Mouse (Mus musculus): Measurements from ENCODE around the gene Arhgef28. TPM values are rescaled to one million over a fixed set of nuclear protein-coding genes. Genes with fewer than 3 reads are reported as not detected.

Arhgef28 gene
- total RNA-seq, 2 experiments from 2014 or later, result not detected

- no peak for ATAC-seq (replicated peaks; ENCODE audit: low FRiP score, poor library complexity, severe bottlenecking)
Observed at GRCm38 (mm10) chr13:98186179-98186578, 20.1 kb downstream of the Arhgef28 start.

DNA sequence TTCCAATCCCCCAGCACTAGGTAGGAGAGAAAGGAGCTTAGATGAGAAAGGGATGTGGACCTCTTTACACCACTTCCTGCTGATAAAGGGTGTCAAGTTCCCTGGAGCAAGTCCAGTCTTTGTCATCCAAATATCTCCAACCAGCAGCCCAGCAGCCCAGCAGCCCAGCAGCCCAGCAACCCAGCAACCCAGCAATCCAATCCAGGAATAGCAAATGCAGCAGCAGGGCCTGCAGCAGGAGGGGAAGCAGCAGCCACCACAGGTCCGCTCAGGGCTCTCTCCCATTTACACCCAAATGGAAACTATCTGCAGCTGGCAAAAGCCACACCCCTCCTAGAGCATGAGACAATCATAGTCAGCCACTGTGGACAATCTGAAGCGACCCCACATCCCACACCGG lies 21.6 kb downstream of the Arhgef28 start:
- ATAC-seq (replicated peaks; ENCODE audit: low FRiP score, poor library complexity, severe bottlenecking), result no peak

DNA sequence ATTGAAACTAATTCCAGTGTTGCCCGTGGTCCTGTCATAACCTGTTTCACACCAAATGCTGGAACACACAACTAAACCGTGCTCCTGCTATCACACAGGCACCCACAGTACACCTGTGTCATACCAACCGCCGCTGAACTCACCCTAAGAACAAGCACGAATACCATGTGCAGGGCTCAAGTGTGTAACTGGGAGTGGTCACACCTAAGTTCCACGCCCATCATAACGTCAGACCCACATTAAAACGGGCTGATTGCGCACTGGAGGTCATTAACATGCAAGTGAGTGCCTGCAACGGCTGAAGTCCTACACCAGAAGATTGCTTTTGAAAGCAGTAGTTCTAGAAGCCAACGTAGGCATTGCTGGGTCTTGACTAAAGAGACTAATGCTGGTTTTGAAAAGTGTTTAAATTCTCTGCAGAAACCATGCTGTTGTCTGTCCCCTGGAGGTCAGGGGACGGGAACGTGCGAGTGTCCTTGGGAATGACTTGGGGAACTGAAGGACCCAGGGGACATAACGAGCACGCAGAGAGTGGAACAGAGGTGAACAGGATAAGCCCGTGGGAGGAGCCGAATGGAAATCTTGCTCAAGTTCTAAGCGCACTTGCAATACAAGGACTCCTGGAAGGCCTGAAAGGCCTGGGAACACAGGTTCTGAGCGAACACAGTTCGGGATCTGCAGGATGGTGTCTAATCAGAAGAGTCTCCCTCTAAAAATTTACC lies 22.9 kb downstream of the Arhgef28 start:
- no peak for ATAC-seq (replicated peaks; ENCODE audit: low FRiP score, poor library complexity, severe bottlenecking)

DNA sequence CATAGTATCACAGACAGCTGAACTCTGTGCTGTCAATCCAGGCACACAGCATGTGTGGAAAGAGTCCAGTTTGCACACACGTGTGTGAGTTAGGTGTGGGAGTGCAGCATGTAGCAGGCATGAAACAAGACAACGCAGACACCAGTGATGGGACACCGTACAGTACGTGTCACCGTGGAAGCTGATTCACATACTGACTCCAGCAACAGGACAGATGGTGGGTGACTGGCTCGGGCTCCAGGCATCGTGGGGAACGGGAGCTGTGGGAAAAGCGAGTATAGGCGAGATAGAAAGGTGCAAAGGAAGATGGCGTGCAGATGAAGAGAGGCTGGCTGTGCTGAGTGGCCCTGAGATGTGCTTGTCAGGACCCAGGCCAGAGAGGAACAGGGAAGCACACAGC lies 23.9 kb downstream of the Arhgef28 start:
- no peak for ATAC-seq (replicated peaks; ENCODE audit: low FRiP score, poor library complexity, severe bottlenecking)

GRCm38 (mm10) chr13:98180636-98181035 lies 25.6 kb downstream of the Arhgef28 start:
- no peak for ATAC-seq (replicated peaks; ENCODE audit: low FRiP score, poor library complexity, severe bottlenecking)

DNA sequence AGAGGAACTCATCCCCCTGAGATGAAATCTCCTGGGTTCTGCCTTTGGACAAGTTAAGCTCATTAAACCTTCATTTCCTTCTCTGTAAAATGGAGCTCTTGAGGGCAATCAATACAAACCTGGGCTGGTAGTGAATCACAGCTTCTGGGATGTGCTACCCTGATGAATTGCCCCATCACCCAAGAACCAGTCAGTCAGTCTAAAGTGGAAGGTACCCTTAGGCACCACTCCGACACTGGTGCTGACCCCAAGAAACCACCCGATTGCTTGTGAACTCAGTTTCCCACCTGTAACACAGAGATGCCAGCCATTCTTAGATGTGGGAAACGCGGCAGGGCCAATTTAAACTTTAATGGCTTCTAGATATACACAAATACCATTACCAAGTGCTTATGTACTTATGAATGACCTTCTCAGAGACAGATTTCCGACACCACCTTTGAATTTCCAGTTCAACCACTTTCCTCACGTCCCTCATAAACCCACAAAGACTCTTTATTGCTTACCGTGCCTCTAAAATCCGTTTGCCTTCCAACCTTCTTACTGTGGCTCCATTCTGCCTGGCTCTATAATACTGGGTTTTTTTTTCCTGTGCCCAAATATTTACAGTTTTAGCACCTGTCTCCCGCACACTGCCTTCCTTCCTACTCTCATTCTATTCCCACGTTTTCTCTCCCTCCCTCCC lies 30.8 kb downstream of the Arhgef28 start:
- ATAC-seq (replicated peaks; ENCODE audit: low FRiP score, poor library complexity, severe bottlenecking), result no peak

- ATAC-seq (replicated peaks; ENCODE audit: low FRiP score, poor library complexity, severe bottlenecking), result no peak
Observed at GRCm38 (mm10) chr13:98173008-98173407, 33.2 kb downstream of the Arhgef28 start.

- ATAC-seq (replicated peaks; ENCODE audit: low FRiP score, poor library complexity, severe bottlenecking), result no peak
Observed at GRCm38 (mm10) chr13:98172365-98172764, 33.9 kb downstream of the Arhgef28 start.

DNA sequence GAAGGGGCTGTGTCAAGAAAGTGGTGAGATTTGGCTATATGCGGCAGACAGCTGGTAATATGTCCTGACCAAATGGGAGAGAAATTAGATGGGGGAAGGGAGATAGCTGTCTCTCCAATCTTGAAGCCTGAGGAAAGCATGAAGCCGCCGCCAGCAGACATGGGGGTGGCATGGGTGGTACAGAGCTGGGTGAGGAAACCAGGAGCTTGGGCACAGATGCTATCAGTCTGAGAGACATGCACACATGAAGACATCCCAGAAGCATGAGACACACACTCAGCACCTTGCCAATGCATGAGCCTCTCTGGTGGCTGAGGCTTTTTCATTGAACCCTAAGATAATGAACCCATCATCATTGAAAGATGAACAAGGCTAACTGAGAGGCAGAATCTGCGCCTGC lies 34.5 kb downstream of the Arhgef28 start:
- ATAC-seq (replicated peaks; ENCODE audit: low FRiP score, poor library complexity, severe bottlenecking), result no peak

GRCm38 (mm10) chr13:98171257-98171656 lies 35.0 kb downstream of the Arhgef28 start:
- ATAC-seq (replicated peaks; ENCODE audit: low FRiP score, poor library complexity, severe bottlenecking), result no peak

GRCm38 (mm10) chr13:98164878-98165277 lies 41.4 kb downstream of the Arhgef28 start:
- ATAC-seq (replicated peaks; ENCODE audit: low FRiP score, poor library complexity, severe bottlenecking), result no peak

- ATAC-seq (replicated peaks; ENCODE audit: low FRiP score, poor library complexity, severe bottlenecking), result no peak
Observed at GRCm38 (mm10) chr13:98161496-98161895, 44.7 kb downstream of the Arhgef28 start.

DNA sequence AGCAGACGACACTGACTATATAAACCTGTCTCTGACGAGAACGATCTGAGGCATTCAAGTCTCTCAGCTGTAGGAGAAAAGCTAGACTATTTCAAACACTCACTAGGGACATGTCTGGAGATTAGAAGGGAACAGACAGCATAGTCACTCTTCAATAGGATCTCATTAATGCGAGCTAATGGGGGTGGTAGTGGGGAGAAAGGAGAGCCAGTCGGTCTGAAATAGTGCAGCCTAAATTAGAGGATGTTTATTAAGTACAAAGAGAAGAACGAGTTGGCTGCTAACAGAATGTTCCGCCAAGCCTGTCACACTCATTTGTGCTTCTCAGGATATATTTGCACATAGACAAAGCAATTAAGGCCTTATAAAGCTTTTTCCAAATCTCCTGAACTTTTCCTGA lies 49.6 kb downstream of the Arhgef28 start:
- ATAC-seq (replicated peaks; ENCODE audit: low FRiP score, poor library complexity, severe bottlenecking), result no peak

- no peak for ATAC-seq (replicated peaks; ENCODE audit: low FRiP score, poor library complexity, severe bottlenecking)
Observed at GRCm38 (mm10) chr13:98152759-98153158, 53.5 kb downstream of the Arhgef28 start.

GRCm38 (mm10) chr13:98147532-98147931 lies 58.7 kb downstream of the Arhgef28 start:
- no peak for ATAC-seq (replicated peaks; ENCODE audit: low FRiP score, poor library complexity, severe bottlenecking)

- no peak for ATAC-seq (replicated peaks; ENCODE audit: low FRiP score, poor library complexity, severe bottlenecking)
Observed at GRCm38 (mm10) chr13:98146573-98147160, 59.6 kb downstream of the Arhgef28 start.

DNA sequence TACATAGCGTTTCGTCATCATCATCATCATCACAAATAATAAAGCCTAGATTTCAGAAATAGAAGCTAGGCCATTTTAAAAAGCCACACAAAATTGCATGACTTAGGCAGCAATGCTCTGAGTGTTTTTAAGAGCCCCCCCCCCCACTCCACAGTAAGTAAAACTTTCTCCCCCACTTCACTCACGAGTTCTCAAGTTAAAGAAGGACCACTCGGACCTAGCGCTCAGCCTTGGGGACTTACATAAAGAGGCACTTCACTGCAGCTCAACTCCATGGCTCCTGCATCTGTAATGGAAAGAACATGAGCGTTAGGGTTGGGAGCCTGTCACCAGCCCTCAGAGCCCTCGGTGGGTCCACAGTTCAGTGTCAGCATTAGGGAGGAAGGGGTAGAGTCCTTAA lies 60.9 kb downstream of the Arhgef28 start:
- no peak for ATAC-seq (replicated peaks; ENCODE audit: low FRiP score, poor library complexity, severe bottlenecking)

DNA sequence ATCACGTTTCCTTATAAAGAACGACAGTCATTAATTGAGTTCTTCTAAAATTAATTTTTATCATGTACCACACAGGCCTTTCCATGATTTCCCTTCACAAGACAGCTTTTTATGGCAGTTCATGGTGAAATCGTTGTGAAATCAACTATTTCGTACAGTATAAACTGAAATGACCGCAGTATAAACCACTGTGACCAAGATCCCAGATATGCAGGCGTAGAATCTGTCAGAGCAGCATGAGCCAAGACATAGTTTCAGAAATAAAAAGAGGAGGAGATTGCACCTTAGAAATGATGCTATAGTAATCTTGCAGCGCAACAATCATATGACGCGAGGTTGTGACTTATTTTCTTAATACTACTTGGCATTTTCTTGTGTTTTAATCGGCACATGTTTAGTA lies 63.2 kb downstream of the Arhgef28 start:
- no peak for ATAC-seq (replicated peaks; ENCODE audit: low FRiP score, poor library complexity, severe bottlenecking)

GRCm38 (mm10) chr13:98140626-98141025 lies 65.6 kb downstream of the Arhgef28 start:
- no peak for ATAC-seq (replicated peaks; ENCODE audit: low FRiP score, poor library complexity, severe bottlenecking)

DNA sequence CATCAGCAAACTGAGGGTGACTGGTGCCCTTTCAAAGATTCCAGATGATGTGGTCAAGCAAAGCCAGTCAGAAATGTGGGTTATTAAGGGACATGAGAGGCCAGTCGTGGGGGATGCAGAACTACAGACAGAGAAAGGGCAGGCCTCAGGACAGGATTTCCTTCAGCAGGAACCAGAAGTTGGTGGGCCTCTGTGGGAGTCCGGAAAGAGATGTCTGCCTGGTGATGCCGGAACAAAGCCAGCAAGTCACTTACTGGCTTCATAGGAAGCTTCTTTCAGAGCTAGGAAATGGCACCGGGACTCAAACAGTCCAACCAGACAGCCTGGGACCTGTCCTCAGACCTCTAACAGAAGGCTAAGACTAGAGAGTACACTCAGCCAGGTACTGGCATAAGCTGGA lies 67.5 kb downstream of the Arhgef28 start:
- ATAC-seq (replicated peaks; ENCODE audit: low FRiP score, poor library complexity, severe bottlenecking), result no peak

DNA sequence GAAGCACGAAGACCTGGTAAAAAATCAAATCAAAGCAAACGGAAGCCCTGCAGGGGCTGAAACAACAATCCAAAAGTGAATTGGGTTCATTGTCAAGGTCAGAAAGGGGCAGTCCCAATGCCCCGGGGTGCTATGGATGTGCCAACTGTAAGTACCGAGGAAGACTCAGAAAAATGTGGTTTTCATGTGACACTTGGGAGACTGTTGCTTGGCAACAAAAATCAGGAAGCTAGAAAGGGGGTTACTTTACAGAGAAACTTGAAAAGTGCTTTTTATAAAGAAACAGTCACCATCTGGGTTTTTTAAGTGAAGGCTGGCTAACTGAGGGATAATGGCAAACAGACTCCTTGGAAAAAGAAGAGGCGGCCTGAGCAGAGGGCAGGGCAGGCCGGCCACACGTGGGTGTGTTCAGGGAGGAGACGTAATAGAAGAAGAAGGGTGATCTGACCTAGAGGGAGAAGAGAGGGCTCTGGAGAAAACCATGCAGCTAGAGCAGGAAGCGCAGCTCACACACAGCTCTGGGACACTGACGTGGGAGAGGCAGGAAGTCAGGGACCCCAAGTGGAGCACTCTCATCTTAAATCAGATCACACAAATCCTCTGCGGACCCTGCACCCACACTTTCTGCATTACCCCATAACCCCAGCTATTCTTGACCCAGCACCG lies 70.2 kb downstream of the Arhgef28 start:
- ATAC-seq (replicated peaks; ENCODE audit: low FRiP score, poor library complexity, severe bottlenecking), result no peak
